Mouse (Mus musculus) testis, adult 2 months (tissue): Measurements from ENCODE around the gene Gm13420. TPM values are rescaled to one million over a fixed set of nuclear protein-coding genes. Genes with fewer than 3 reads are reported as not detected.
"Not testable (repeated sequence)": the region's sequence is repeated elsewhere in the genome, so short reads cannot be mapped to it uniquely, and the experiment has no call there.

ENCODE experiments used
- H3K27ac ChIP-seq: fragments of 200-500 bp; 2 replicates; pipeline ENCODE4 v1.5.1; 2012; ENCODE audit warnings: low read depth, low read length; ENCODE audit not compliant: control insufficient read depth, insufficient read depth
- H3K27me3 ChIP-seq: fragments of 200-500 bp; 2 replicates; pipeline ENCODE4 v1.6.1; 2012; ENCODE audit warnings: mild to moderate bottlenecking, low read length, moderate library complexity; ENCODE audit not compliant: control insufficient read depth, insufficient read depth
- H3K36me3 ChIP-seq: fragments of 200-500 bp; 2 replicates; pipeline ENCODE4 v1.6.1; 2012; ENCODE audit warnings: mild to moderate bottlenecking, low read length; ENCODE audit not compliant: control insufficient read depth, insufficient read depth
- H3K4me1 ChIP-seq: fragments of 200-500 bp; 2 replicates; pipeline ENCODE4 v1.6.1; 2012; ENCODE audit warnings: low read length; ENCODE audit not compliant: control insufficient read depth, insufficient read depth
- H3K4me3 ChIP-seq: fragments of 200-500 bp; 2 replicates; pipeline ENCODE4 v1.5.1; 2012; ENCODE audit warnings: low read depth, mild to moderate bottlenecking, low read length, moderate library complexity, mixed read lengths; ENCODE audit not compliant: control insufficient read depth
- CTCF ChIP-seq: fragments of 200-500 bp; IDR thresholded peaks from 2 replicates; pipeline ENCODE4 v1.5.1; 2012; ENCODE audit warnings: low read depth, mild to moderate bottlenecking, inconsistent platforms, low read length, moderate library complexity; ENCODE audit not compliant: control insufficient read depth, insufficient read depth, insufficient replicate concordance
- POLR2A ChIP-seq: fragments of 200-500 bp; IDR thresholded peaks from 2 replicates; pipeline ENCODE4 v1.6.1; 2012; ENCODE audit warnings: low read depth, mild to moderate bottlenecking, inconsistent platforms, low read length, moderate library complexity; ENCODE audit not compliant: control insufficient read depth
- polyA plus RNA-seq: library from polyadenylated mRNA; depleted of rRNA; stranded (reverse); fragments of >200 nt; gene quantifications from 2 replicates; pipeline ENCODE4 v1.2.3, GENCODE M21; 2012; rRNA removed

The Gm13420 gene
- polyA plus RNA-seq = 0.28 and 0.47 TPM in 2 replicates

DNA sequence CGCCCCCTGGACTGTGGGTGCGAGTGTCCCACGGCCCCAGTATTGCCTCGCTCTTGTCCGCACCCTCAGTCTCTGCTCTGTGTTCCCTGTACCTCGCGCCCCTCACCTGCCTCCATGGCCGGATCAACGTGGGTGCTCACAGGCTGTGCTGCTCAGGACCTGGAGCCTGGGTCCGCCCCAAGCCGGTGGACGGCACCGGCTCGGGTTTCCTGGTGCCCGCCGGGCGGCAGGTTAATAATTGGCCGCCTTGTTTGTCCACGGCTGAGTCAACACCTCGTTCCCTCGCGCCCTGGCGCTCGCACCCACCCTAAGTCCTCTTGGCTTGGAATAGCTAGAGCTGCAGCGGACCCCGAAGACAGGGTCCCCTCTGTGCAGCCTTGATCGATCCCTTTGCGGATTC is at the start of gene Gm13420:
Gm13420 (minus strand) TSS at position 189 of the 400 bp plus-strand sequence.
- H3K27ac ChIP-seq = no peak within 1 kb of the TSS
- no peak within 1 kb of the TSS for H3K4me3 ChIP-seq
- no peaks in the 10 kb centered on the region for H3K27me3 ChIP-seq
- TF ChIP-seq POLR2A (no peak), CTCF (no peak)
- no peaks in the 10 kb centered on the region for H3K36me3 ChIP-seq
- peaks cover 23% of the 10 kb centered on the region for H3K4me1 ChIP-seq

DNA sequence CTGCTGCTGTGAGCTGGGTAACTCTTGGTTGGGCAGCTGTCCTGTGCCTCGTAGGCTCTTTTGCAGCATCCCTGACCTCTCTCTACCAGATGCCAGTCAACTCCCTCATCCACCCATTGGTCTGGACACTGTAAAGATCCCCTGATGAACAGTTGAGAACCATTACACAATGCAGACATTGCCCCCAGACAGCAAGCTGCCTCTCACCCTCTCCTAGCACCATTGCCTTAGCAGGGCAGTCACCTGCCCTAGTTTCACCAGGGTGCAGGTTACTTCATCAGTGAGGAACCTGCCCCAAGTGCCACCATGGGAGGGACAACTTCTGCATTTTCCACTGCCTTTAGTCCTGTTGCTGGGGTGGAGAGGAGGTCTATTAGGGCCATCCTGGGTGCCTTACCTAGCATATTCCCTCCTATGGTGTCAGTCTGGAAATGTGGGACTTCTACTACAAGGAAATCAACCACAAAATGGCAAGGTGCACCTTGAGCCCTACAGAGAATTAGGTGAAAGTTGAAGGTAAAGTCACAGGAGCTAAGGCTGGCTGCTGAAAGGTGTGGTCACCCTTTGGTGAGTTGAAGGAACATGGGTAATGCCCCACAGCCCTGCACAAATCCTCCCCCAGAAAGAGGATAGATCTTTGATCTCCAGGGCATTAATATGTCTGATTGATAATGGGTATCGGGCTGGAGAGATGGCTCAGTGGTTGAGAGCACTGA is 41.4 kb upstream of the Gm13420 start:
- no peak for TF ChIP-seq POLR2A
- TF ChIP-seq CTCF = no peak
- Histone ChIP-seq H3K4me1 (no peaks in the 10 kb centered on the region), H3K4me3 (no peak overlapping the region), H3K27ac (no peak overlapping the region), H3K27me3 (no peaks in the 10 kb centered on the region), H3K36me3 (peaks cover 3% of the 10 kb centered on the region; the same call in 1 of the 2 replicates)

DNA sequence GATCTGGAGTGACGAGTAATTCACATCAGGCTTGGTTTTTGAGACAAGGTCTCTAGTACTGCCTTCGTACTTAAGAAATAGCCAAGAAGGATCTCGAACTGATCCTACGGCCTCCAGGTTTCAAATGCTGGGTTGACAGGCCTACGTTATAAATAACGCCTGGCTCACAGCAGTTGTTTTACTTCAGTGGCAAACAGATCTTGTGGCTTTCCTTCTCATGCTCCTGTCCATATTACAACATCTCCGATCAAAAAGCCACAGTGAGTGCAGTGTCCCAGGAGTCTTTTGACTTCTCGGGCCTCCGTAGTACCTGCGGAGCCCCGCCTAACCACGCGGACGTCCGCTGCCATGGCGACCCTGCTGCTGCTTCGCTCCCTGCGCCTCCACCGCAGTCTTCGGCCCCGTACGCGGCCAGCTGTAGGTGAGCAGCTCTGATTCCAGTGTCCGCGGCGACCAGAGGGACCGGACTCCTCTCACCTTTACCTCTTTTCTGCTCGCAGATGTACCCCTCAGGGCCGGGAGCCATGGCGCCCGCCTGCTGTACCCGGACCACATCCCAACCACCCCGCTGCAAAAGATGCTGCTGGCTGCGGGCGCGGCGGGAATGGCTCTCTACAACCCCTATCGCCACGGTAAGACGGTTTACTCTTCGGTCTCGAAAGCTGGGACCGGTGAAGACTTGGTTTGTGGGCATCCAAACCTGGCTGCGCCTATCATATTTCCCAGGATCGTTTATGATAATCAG is 36.6 kb upstream of the Gm13420 start, which contains the start of gene Trub2:
Trub2 (minus strand) TSS at position 566 of the 745 bp plus-strand sequence.
- Histone ChIP-seq H3K27ac (peak within 1 kb of the TSS; percentile 84), H3K4me1 (peaks cover 4% of the 10 kb centered on the region; the same call in 1 of the 2 replicates), H3K4me3 (peak within 1 kb of the TSS; percentile 96), H3K36me3 (peaks cover 5% of the 10 kb centered on the region), H3K27me3 (no peaks in the 10 kb centered on the region)
- no peak for TF ChIP-seq CTCF
- TF ChIP-seq POLR2A = peak; percentile 79

DNA sequence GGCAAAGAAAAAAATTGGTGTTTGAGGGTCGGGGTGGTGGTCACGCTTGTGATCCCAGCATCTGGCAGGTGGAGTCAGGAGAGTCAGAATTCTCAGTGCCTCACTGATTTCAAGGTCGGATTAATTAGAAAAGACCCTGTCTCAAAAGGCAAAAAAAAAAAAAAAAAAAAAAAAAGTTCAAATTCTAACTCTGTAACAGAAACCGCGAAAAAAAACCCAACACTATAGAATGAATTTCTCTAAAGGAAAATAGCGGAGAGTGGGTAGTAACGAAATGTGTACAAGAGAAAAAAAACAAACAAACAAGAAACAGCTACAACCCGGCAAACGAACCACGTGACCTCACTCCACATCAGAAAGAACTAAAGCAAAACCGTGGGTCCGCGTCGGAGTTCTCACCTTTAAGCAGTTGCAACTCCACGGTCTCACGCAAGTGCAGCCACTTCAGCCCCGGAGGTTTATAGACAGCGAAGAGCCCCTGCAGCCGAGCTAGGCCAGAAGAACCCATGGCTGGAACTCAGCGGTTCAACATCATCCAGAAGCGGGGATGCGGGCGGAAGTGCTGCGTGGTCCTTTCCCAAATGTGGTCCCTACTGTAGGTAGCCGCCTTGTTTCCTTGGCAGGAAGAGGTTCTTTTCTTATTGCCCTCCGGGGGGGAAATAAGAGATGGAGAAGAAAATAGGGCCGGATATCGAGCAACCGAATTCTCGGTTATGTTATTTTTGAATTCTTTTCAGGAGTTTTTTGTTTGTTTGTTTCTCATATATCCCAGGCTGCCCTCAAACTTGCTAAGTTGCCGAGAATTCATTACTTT is 35.8 kb upstream of the Gm13420 start, which contains the start of gene Coq4:
Coq4 (plus strand) TSS at position 390 of the 814 bp plus-strand sequence.
- H3K4me3 ChIP-seq = peak within 1 kb of the TSS; percentile 96
- H3K27ac ChIP-seq = peak within 1 kb of the TSS; percentile 84
- TF ChIP-seq CTCF (no peak), POLR2A (peak; percentile 73)
- peaks cover 5% of the 10 kb centered on the region for H3K36me3 ChIP-seq
- H3K4me1 ChIP-seq = peaks cover 4% of the 10 kb centered on the region; the same call in 1 of the 2 replicates
- no peaks in the 10 kb centered on the region for H3K27me3 ChIP-seq

DNA sequence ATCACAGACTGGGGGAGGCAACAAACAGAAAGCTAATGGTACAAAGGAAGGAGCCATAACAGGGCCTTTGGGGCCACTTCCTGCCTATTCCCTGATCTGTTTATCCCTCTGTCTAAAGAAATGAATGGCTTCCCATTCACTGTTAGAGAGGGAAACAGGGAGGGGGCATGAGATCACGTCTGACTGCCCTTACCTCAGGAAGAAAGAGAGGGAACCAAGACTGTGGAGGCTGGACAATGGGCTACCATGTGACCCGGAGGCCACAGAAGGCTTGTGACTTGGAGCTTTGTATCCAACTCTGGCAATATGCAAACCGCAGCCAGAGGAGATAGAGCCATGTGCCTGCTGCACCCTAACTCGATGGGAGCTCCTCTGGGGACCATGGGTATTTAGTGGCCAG is 32.8 kb upstream of the Gm13420 start:
- Histone ChIP-seq H3K36me3 (peaks cover 7% of the 10 kb centered on the region), H3K27me3 (no peaks in the 10 kb centered on the region), H3K4me1 (peaks cover 4% of the 10 kb centered on the region; the same call in 1 of the 2 replicates), H3K27ac (no peak overlapping the region), H3K4me3 (no peak overlapping the region)
- TF ChIP-seq POLR2A (no peak), CTCF (no peak)

DNA sequence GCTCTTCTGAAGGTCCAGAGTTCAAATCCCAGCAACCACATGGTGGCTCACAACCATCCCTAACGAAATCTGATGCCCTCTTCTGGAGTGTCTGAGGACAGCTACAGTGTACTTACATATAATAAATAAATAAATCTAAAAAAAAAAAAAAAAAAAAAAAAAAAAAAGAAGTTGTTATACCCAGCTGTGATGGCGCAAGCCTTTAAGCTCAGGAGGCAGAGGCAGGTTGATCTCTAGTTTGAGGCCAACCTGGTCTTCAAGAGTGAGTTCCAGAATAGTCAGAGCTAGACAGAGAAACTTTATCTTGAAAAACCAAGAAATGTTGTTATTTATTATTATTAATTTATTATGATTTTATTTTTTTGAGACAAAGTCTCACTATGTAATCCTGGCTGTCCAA is 29.8 kb upstream of the Gm13420 start:
- not testable (repeated sequence) for H3K4me1 ChIP-seq, H3K27ac ChIP-seq, H3K27me3 ChIP-seq, H3K36me3 ChIP-seq, H3K4me3 ChIP-seq

DNA sequence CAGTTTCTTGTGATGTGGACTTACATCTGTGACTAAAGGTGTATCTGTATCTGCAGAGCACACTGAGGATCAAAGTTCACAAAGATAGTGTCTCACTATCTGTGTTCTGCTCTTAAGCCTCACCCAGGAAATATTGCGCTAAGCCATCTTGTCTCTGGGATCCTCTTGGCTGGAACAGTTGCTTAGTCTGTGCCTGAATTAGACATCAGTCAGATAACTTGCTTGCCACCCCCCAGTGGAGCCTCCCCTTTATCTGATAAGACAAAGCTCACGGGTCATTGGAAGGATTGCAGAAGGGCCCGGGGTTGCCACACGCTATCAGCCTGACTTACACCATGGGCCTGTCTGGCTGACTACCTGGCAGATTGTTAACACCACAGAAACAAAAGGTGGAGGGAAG is 21.8 kb upstream of the Gm13420 start:
- no peak overlapping the region for H3K27ac ChIP-seq
- H3K36me3 ChIP-seq = 0 out of 2 replicates have a peak, but pooled peaks cover 2% of the 10 kb centered on the region
- no peaks in the 10 kb centered on the region for H3K27me3 ChIP-seq
- no peaks in the 10 kb centered on the region for H3K4me1 ChIP-seq
- no peak for TF ChIP-seq POLR2A
- TF ChIP-seq CTCF = no peak
- no peak overlapping the region for H3K4me3 ChIP-seq
